Mouse (Mus musculus): ENCODE data around the gene Lrrc26. TPM values are rescaled to one million over a fixed set of nuclear protein-coding genes. Genes with fewer than 3 reads are reported as not detected.

The Lrrc26 gene
- polyA plus RNA-seq, 1 experiment = not detected

DNA sequence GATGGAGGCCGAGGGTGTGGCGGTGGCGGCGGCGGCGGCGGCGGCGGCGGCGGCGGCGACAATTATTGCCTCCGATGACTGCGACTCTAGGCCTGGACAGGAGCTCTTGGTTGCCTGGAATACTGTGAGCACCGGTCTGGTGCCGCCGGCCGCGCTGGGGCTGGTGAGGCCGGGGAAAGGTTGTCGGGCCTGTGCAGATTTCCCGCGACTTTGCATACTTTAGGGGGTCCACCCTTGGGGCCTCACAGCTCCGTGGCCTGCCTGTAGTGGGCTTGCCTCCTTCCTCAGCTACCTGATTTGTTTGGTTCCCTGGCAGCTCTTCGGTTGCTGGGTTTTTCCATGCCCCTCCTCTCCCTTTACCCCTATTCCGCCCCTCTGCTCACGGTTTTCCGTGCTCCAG lies 17.2 kb upstream of the Lrrc26 start:
- no peak overlapping the region for H3K27ac ChIP-seq (ENCODE audit: insufficient read depth, low read depth, low read length)

GRCm38 (mm10) chr2:25273010-25273409 lies 16.7 kb upstream of the Lrrc26 start:
- TF ChIP-seq POLR2A (IDR thresholded peaks at IDR 0.05; ENCODE audit: insufficient read depth, low read depth, low read length) (no peak), CTCF (IDR thresholded peaks at IDR 0.05; ENCODE audit: insufficient read depth, low read depth, low read length) (no peak)
- Histone ChIP-seq H3K4me1 (ENCODE audit: control insufficient read depth, insufficient read depth, low read length) (peaks cover 18% of the 10 kb centered on the region), H3K27ac (ENCODE audit: insufficient read depth, low read depth, low read length) (no peak overlapping the region), H3K4me3 (ENCODE audit: insufficient read depth, low read depth, low read length) (peak overlapping the region; percentile 53)
- 34% methylated on average over 16 of the region's 16 CpGs for WGBS

More for the DNA sequence above, 17.2 kb upstream of the Lrrc26 start:
- 0 out of 2 replicates have a peak, but pooled peaks have one; percentile 4 for TF ChIP-seq CTCF (IDR thresholded peaks at IDR 0.05; ENCODE audit: insufficient read depth, low read depth, low read length)
- no peak; the same call in 1 of the 2 replicates for TF ChIP-seq POLR2A (IDR thresholded peaks at IDR 0.05; ENCODE audit: insufficient read depth, low read depth, low read length)
- WGBS = under 1% methylated on average over 29 of the region's 29 CpGs
- Histone ChIP-seq H3K4me1 (ENCODE audit: control insufficient read depth, insufficient read depth, low read length) (peaks cover 18% of the 10 kb centered on the region), H3K4me3 (ENCODE audit: insufficient read depth, low read depth, low read length) (peak overlapping the region; percentile 53)

GRCm38 (mm10) chr2:25278928-25279882 lies 10.5 kb upstream of the Lrrc26 start:
- no peak overlapping the region for H3K4me3 ChIP-seq (ENCODE audit: insufficient read depth, low read depth, low read length)
- TF ChIP-seq CTCF (IDR thresholded peaks at IDR 0.05; ENCODE audit: insufficient read depth, low read depth, low read length) = 0 out of 2 replicates have a peak, but pooled peaks have one; percentile 20
- no peak for TF ChIP-seq POLR2A (IDR thresholded peaks at IDR 0.05; ENCODE audit: insufficient read depth, low read depth, low read length)
- H3K27ac ChIP-seq (ENCODE audit: insufficient read depth, low read depth, low read length) = no peak overlapping the region
- H3K4me1 ChIP-seq (ENCODE audit: control insufficient read depth, insufficient read depth, low read length) = no peaks in the 10 kb centered on the region
- 55% methylated on average over 13 of the region's 13 CpGs for WGBS

GRCm38 (mm10) chr2:25285551-25285950 lies 4.2 kb upstream of the Lrrc26 start:
- peaks cover 32% of the 10 kb centered on the region for H3K4me1 ChIP-seq (ENCODE audit: control insufficient read depth, insufficient read depth, low read length)
- TF ChIP-seq CTCF (IDR thresholded peaks at IDR 0.05; ENCODE audit: insufficient read depth, low read depth, low read length) = no peak
- TF ChIP-seq POLR2A (IDR thresholded peaks at IDR 0.05; ENCODE audit: insufficient read depth, low read depth, low read length) = no peak
- no peak overlapping the region for H3K27ac ChIP-seq (ENCODE audit: insufficient read depth, low read depth, low read length)
- H3K4me3 ChIP-seq (ENCODE audit: insufficient read depth, low read depth, low read length) = no peak overlapping the region
- WGBS = 76% methylated on average over 2 of the region's 2 CpGs

DNA sequence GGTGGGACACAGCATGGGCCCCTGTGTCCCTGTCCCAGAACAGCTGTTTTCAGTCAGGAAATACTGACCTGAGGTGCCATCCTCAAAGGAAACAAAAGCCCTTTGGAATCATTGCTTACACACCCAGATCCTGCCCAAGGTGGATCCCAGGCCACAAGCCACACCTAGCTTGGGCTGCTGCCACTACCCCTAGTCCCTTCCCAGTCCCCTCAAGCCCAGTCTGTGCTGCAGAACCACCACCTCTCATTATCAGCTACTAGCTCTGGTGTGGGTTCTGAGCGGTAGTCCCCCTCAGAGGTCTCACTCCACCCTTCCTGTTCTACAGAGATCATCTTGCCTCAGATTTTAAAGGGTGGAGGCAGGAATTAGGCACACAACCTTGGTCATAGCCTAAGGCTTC lies 3.4 kb upstream of the Lrrc26 start:
- H3K4me3 ChIP-seq (ENCODE audit: insufficient read depth, low read depth, low read length) = no peak overlapping the region
- H3K27ac ChIP-seq (ENCODE audit: insufficient read depth, low read depth, low read length) = no peak overlapping the region
- no peak for TF ChIP-seq POLR2A (IDR thresholded peaks at IDR 0.05; ENCODE audit: insufficient read depth, low read depth, low read length)
- TF ChIP-seq CTCF (IDR thresholded peaks at IDR 0.05; ENCODE audit: insufficient read depth, low read depth, low read length) = no peak
- H3K4me1 ChIP-seq (ENCODE audit: control insufficient read depth, insufficient read depth, low read length) = peaks cover 40% of the 10 kb centered on the region
- WGBS = 76% methylated on average over 1 of the region's 1 CpGs

DNA sequence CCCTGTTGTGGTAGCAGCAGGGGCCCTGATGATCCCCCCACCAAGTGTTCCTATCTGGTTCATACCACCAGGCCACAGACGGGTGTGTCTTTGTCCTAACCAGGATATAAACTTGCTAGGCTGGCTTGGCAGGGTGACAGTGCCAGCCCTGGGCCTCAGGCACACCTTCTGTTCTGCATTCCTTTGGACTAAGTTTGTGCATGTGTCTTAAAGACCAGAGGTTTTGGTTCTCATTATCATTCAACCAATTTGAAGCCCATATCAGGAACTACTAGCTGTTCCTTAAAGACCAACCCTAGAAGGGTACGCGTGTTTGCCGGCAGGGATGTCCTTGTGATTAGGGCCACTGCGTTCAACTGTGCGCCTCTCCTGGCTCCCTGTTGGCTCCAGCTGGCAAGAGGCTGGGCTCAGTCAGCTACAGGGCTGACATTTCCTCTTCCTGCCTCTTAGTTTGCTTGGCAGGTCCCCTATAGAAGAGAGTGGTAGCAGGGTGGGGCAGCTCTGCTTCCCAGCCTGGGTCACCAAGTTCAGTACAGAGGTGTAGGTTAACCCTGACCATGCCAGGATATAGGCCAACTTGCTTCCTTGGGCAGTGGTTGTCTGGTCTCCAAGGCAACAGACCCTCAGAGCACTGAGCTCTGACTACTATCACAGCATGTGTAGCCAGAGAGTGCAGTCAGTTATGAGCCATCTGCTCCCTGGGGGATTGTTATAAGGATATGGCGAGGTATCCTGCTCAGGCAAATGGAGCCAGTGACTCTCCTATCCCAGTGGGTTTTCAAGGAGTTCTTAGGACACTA lies 2.7 kb upstream of the Lrrc26 start:
- TF ChIP-seq CTCF (IDR thresholded peaks at IDR 0.05; ENCODE audit: insufficient read depth, low read depth, low read length) (no peak), POLR2A (IDR thresholded peaks at IDR 0.05; ENCODE audit: insufficient read depth, low read depth, low read length) (no peak)
- WGBS = 33% methylated on average over 7 of the region's 7 CpGs
- H3K4me1 ChIP-seq (ENCODE audit: control insufficient read depth, insufficient read depth, low read length) = peaks cover 47% of the 10 kb centered on the region

DNA sequence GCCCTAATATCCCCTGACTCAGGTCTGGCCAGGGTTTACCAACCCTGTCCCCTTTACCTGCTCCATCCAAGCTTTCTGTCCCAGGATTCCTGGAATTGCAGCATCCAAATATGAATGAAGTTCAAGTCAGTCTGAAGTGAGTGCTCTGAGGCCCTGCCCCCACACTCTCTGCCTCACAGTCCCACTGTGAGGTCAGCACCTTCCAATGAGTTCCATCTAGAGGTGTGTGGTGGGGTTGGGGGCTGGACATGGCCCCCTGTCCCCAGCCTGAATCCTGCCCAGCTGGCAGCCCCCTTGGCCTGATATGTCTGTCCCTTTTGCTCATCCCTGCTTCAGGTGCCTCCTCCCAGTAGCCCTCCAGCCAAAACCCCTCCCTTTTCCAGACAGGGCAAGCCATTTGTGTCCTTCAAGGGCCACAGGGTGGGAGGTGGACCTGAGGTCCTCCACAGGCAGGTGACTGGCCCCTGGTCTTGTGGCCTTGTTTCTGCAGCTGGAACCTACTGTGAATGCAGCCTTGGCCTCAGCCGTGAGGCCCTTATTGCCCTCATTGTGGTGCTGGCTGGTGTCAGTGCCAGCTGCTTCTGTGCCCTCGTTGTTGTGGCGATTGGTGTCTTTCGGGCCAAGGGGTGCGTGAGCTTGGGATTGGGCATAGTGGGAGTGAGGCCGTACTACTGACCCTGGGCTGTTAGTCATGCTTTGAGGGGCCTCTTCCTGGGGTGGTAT lies 1.6 kb upstream of the Lrrc26 start, which contains the start of gene Tmem210:
Gene Tmem210 (plus strand): TSS at position 219 of the 723 bp plus-strand sequence.
- H3K4me3 ChIP-seq (ENCODE audit: insufficient read depth, low read depth, low read length) = no peak within 1 kb of the TSS
- 35% methylated on average over 6 of the region's 6 CpGs for WGBS
- no peak within 1 kb of the TSS for H3K27ac ChIP-seq (ENCODE audit: insufficient read depth, low read depth, low read length)
- TF ChIP-seq CTCF (IDR thresholded peaks at IDR 0.05; ENCODE audit: insufficient read depth, low read depth, low read length) (no peak), POLR2A (IDR thresholded peaks at IDR 0.05; ENCODE audit: insufficient read depth, low read depth, low read length) (no peak)
- H3K4me1 ChIP-seq (ENCODE audit: control insufficient read depth, insufficient read depth, low read length) = peaks cover 57% of the 10 kb centered on the region

More for the DNA sequence above, 2.7 kb upstream of the Lrrc26 start:
- no peak overlapping the region for H3K27ac ChIP-seq (ENCODE audit: insufficient read depth, low read depth, low read length)
- H3K4me3 ChIP-seq (ENCODE audit: insufficient read depth, low read depth, low read length) = no peak overlapping the region

DNA sequence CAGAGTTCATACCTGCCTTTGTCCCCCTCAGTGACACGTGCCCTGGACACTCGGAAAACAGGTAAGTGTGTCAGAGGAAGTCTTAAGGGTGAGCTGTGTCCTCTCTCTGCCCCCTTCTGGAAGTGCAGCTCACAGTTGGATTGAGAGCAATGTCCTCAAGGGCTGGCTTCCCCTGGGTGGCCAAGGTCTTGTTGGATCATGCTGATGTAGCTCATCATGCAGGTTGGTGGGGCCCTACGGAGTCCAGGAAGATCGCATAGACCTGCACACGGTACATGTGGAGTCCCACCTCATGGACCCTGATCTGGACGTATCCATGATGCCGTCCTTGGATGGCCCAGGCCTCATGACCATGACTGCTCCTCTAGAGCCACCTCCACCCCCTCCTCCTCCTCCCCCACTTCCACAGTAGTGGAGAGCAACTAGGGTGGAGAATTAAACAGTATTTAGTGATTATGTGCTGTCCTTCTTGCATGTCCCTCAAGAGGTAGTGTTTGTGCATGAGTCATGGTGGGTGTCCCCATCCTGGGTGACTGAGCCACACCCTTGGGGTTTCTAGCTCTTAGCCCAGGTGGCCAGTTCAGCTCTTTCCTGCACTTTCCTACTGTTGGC lies 875 bp upstream of the Lrrc26 start:
- 66% methylated on average over 7 of the region's 7 CpGs for WGBS
- Histone ChIP-seq H3K27ac (ENCODE audit: insufficient read depth, low read depth, low read length) (no peak overlapping the region), H3K4me1 (ENCODE audit: control insufficient read depth, insufficient read depth, low read length) (peaks cover 64% of the 10 kb centered on the region)

More for the DNA sequence above, 875 bp upstream of the Lrrc26 start:
- TF ChIP-seq CTCF (IDR thresholded peaks at IDR 0.05; ENCODE audit: insufficient read depth, low read depth, low read length) (no peak), POLR2A (IDR thresholded peaks at IDR 0.05; ENCODE audit: insufficient read depth, low read depth, low read length) (0 out of 2 replicates have a peak, but pooled peaks have one; percentile 29)
- H3K4me3 ChIP-seq (ENCODE audit: insufficient read depth, low read depth, low read length) = no peak overlapping the region

Measured in olfactory bulb, adult 2 months (tissue).